Mouse (Mus musculus): ENCODE data around the gene Defb26.

Gene Defb26

DNA sequence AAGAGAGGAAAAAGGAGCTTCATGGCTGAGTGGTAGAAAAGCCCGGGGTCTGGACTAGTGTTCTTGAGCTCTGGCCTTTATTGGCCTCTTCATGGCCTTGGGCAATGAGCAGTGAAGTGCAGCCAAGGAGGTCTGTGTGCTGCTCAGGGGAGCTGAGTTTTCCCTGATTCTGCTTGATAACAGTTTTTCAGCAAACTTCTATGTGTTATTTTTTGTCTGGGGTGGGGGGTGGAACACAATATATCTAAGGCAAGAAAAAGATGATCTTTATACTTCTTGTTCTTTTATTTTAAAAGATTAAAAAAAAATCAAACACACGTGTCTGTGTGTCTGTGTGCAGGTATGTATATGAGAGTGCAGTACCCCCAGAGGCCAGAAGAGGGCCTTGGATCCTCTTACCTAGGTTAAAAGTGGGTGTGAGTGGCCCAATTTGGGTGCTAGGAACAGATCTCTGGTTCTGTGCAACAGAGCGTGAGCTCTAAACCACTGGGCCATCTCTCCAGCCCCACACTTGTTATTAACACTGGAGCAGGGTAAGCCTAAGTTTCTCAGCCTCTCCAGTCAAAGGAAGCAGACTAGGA is 46.8 kb downstream of the Defb26 start, which contains the start of gene Defb23:
Defb23 (minus strand) TSS at position 51 of the 581 bp plus-strand sequence.
- DNase-seq (ENCODE audit: low read depth) = no peak

DNA sequence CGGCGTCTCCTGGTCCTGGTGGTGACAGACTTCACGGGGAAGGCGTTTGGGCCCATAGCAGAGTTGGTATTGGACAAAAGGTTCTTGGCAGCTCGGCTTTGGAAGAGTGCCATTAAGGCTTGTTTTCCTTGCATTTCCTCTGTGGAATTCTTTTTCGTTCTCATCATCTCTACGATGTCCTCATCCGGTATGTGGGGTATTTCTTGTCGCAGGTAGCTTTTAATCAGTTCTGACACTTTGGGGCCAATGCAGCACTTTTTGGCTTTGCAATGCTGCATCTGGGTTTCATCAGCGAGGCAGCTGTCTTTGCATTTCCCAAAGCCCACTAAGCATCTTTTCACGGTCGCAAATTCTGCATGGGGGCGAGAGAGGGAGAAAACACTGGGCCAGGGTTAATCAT is 52.3 kb downstream of the Defb26 start:
- no peak for DNase-seq (ENCODE audit: low read depth)
